In genomic region chr3:44797536-44797935, GRCm38 (mm10) we compare ENCODE assay signal across 31 mouse cellular contexts.
"Had no signal": no experiment of that assay in that cellular context is flagged by ENCODE, and none has a peak within 500 bp of the region (broad histone marks: within the 10 kb centered on the region; RNA-seq: fewer than 3 reads in every experiment).

No protein-coding gene starts in this region.

- H3K4me3 ChIP-seq: left cerebral cortex, adult 2 months; limb, embryonic 10.5 days; limb, embryonic 12.5 days; limb, embryonic 13.5 days; limb, embryonic 15.5 days; liver, embryonic 12.5 days; liver, embryonic 13.5 days; liver, embryonic 15.5 days; lung, embryonic 15.5 days; megakaryocyte, embryonic 14.5 days; midbrain, embryonic 12.5 days; midbrain, embryonic 13.5 days; midbrain, embryonic 15.5 days; myocyte; neural tube, embryonic 12.5 days had no signal

- H3K9me3 ChIP-seq: limb, embryonic 12.5 days; limb, embryonic 13.5 days; limb, embryonic 15.5 days; liver, embryonic 12.5 days; liver, embryonic 13.5 days; liver, embryonic 15.5 days; lung, embryonic 15.5 days; megakaryocyte, embryonic 14.5 days; midbrain, embryonic 12.5 days; midbrain, embryonic 13.5 days; midbrain, embryonic 15.5 days; neural tube, embryonic 12.5 days had no signal

- H3K27ac ChIP-seq: left cerebral cortex, adult 2 months; limb, embryonic 10.5 days; limb, embryonic 12.5 days; limb, embryonic 13.5 days; limb, embryonic 15.5 days; liver, embryonic 12.5 days; liver, embryonic 13.5 days; liver, embryonic 14.5 days; liver, embryonic 15.5 days; lung, embryonic 15.5 days; macrophage; midbrain, embryonic 12.5 days; midbrain, embryonic 13.5 days; midbrain, embryonic 15.5 days; neural tube, embryonic 12.5 days had no signal

- ATAC-seq: liver, embryonic 12.5 days; liver, postnatal 0 days; lung, postnatal 0 days; midbrain, embryonic 13.5 days; midbrain, embryonic 15.5 days; midbrain, embryonic 16.5 days had no signal

- DNase-seq: left cerebral cortex, postnatal 4 days; liver; liver, embryonic 13.5 days; liver, postnatal 0 days; lung, adult 18-20 months; lung, adult 2 months; lung, embryonic 14.5 days; lung, postnatal 10 days; lung, postnatal 14 days; lung, postnatal 36 days; lung, postnatal 4 days; midbrain, embryonic 14.5 days had no signal

- H3K27me3 ChIP-seq: limb, embryonic 12.5 days; limb, embryonic 13.5 days; limb, embryonic 15.5 days; liver, embryonic 12.5 days; liver, embryonic 13.5 days; liver, embryonic 15.5 days; lung, embryonic 15.5 days; megakaryocyte, embryonic 14.5 days; midbrain, embryonic 12.5 days; midbrain, embryonic 13.5 days; midbrain, embryonic 15.5 days; neural tube, embryonic 12.5 days had no signal

- H3K36me3 ChIP-seq: limb, embryonic 10.5 days; limb, embryonic 12.5 days; limb, embryonic 13.5 days; limb, embryonic 15.5 days; liver, embryonic 12.5 days; liver, embryonic 13.5 days; liver, embryonic 15.5 days; lung, embryonic 15.5 days; midbrain, embryonic 12.5 days; midbrain, embryonic 13.5 days; midbrain, embryonic 15.5 days; neural tube, embryonic 12.5 days had no signal

- H3K4me2 ChIP-seq: limb, embryonic 12.5 days; limb, embryonic 13.5 days; limb, embryonic 15.5 days; liver, embryonic 11.5 days; liver, embryonic 12.5 days; liver, embryonic 13.5 days; liver, embryonic 15.5 days; lung, embryonic 14.5 days; lung, embryonic 15.5 days; midbrain, embryonic 12.5 days; midbrain, embryonic 13.5 days; midbrain, embryonic 15.5 days; neural tube, embryonic 12.5 days had no signal

- H3K9ac ChIP-seq: limb, embryonic 12.5 days; limb, embryonic 13.5 days; limb, embryonic 15.5 days; liver, embryonic 12.5 days; liver, embryonic 13.5 days; liver, embryonic 14.5 days; liver, embryonic 15.5 days; liver, postnatal 0 days; lung, embryonic 14.5 days; lung, embryonic 15.5 days; midbrain, embryonic 12.5 days; midbrain, embryonic 13.5 days; midbrain, embryonic 15.5 days; neural tube, embryonic 12.5 days had no signal

- H3K4me1 ChIP-seq: limb, embryonic 10.5 days; limb, embryonic 12.5 days; limb, embryonic 13.5 days; limb, embryonic 15.5 days; liver, embryonic 12.5 days; liver, embryonic 13.5 days; liver, embryonic 15.5 days; lung, embryonic 15.5 days; megakaryocyte, embryonic 14.5 days; midbrain, embryonic 12.5 days; midbrain, embryonic 13.5 days; midbrain, embryonic 15.5 days; neural tube, embryonic 12.5 days had no signal
